Mouse (Mus musculus): ENCODE data around the gene Ptgir.

Gene Ptgir

DNA sequence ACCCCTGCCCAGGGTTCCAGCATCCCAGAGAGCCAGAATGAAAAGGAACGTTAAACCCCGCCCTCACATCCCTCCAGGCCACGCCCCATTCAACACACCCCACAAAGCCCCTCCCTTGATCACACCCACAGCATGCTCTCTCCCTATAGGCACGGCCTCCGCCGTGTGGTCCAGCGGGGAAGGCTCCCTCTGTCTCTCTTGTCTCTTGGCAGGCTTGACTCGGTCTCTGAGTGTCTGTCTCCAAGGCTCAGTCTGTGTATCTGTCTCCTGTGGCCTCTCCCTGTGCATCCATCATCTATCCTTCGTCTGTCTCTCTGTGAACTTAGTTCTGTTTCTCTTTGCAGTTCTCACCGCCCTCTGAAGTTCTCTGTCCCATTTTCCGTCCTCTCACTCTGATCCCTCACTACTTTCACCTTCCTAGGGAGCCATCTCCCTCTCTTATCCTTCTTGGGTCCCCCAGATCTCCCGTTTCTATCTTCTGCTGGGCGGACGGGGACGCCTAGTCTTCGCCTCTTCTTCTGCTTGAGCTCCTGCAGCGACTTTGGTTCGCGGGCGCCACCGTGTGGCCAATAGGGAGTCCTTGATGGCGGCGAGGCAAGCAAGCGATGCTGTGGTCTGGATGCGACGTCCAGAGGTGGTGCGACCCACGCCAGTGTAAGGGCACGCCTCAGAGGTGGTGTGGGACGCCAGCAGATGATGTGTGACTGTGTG, 14.5 kb upstream of the Ptgir start, which contains the start of gene Gng8:
TSS of gene Gng8 (plus strand) at position 146 of the 711 bp plus-strand sequence.
- DNase-seq (ENCODE audit: low read depth) = peak; percentile 93

DNA sequence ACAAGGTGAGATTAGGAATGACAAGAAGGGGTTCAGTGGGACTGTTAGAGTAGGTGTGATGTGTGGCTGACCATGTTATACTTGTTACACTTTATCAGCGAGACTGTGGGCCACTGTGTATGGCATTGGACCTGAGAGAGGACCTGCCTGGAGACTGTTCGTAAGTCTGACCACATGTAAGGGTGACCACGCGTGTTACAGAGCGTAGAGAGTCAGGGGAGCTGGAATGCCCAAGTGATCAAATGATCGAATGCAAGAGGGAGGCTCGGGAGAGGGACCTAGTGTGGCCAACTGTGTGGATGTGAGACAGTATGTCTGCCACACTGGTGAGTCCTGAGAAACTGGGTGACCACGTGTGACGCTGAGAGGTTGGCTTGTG, 13.9 kb upstream of the Ptgir start:
- no peak for DNase-seq (ENCODE audit: low read depth)

DNA sequence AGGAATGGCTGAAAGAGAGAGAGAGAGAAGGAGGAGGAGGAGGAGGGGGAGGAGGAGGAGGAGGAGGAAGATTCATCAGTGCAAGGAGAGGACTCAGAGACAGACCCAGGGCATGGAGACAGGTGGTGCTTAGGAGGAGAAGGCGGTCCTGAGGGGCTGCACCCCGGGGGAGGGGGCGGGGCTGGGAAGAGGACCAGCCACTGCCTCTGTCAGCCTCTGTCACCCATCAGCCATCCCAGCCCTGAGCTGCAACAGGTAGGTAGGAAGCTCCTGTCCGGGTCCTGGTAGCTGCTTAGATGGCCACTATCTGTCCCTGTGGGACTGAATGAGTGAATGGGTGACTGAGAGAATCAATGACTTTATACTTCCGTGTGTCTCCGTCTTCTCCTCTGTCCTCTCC, 12.7 kb upstream of the Ptgir start:
- DNase-seq (ENCODE audit: low read depth) = no peak

DNA sequence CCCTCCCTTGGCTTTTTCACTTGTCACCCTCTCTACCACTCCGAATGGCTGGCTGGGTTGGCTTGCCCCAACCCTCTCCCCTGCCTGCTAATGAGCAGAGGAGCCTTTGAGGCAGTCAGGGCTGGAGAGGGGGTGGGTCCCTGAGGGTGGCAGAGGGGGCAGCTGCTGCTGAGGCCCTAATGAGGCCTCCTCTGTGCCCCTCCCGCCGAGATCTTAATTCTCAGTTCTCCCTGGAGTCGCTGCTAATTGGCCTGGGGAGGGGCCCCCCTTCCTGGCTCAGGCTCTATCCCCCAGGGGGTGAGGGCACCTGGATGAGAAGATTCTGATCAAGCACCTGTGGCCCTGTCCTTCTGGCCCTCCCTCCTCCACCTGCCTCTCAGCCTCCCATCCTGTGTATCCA, 12.0 kb upstream of the Ptgir start:
- DNase-seq (ENCODE audit: low read depth) = no peak

DNA sequence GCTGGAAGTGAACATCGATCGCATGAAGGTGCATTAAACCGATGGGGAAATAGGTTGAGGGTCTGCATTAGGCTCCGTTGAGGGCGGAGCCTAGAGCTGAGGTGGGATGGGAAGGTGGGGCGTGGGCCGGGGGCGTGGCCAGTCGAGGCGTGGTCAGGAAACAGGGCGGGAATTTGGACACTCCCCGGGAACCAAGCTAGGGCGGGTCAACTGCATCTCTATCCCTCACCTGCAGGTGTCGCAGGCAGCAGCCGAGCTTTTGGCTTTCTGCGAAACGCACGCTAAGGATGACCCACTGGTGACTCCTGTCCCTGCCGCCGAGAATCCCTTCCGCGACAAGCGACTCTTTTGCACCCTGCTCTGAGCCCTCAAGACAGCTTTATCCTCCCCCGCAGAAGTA, 11.3 kb upstream of the Ptgir start:
- peak; percentile 85 for DNase-seq (ENCODE audit: low read depth)

DNA sequence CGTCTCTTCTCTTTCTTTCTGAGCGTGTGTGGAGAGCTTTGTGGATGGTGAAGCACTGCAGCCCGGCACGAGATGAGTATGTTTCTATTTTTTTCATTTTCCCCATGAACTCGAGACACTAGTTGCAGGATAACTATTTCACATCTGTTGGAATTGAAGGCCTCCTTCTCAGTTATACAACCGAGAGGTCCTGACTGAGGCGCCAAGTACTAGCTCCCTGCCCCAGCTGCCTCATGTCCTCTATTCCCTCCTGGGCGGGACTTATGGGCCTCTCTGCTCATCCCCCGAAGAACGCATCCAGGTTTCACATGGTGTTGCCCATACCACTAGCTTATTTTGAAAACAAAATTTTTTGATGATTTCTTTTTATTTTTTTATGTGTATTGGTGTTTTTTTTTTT, 10.8 kb upstream of the Ptgir start:
- DNase-seq (ENCODE audit: low read depth) = no peak

DNA sequence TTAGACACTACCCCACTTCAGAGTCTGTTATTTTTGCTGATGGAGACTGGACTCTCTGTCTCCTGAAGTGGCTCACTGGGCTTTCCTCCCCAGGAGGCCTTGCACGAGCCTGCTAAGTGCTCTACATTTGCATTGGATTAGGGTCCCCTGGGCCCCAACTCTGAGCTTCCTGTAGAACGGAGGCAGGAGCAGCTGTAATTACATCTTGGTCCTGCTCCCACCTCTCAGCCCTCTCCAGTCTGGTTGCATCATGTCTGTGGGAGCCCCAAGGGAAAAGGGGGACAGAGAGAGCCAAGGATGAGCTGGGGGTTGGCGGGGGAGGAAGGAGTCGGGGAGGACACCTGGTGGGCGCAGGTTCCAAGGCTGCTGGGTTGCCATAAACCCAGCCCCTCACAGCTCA, 5.8 kb upstream of the Ptgir start:
- DNase-seq (ENCODE audit: low read depth) = no peak

DNA sequence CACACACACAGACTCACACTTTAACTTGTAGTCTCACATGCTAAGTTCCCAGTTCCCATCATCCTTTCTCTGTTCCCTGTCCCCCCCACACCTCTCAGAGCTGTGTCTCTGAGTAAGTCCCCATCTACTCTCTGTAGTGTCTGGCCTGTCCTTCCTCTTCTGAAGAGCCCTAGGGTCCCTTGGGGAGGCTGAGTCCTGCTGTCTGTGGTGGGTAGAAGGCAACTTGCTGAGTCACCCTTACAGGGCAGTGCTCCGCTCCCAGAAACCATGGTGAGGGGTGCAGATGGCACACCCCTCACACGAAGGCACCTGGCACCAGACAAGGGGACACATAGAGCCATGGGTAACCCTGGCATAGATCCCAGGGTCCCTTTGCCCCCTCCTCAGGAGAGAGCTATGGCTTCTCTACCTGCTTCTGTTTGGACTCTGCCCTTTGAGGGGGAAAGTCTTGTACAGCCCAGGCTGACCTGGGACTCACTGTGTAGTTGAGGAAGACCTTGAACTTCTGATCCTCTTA, 2.8 kb upstream of the Ptgir start:
- no peak for DNase-seq (ENCODE audit: low read depth)

DNA sequence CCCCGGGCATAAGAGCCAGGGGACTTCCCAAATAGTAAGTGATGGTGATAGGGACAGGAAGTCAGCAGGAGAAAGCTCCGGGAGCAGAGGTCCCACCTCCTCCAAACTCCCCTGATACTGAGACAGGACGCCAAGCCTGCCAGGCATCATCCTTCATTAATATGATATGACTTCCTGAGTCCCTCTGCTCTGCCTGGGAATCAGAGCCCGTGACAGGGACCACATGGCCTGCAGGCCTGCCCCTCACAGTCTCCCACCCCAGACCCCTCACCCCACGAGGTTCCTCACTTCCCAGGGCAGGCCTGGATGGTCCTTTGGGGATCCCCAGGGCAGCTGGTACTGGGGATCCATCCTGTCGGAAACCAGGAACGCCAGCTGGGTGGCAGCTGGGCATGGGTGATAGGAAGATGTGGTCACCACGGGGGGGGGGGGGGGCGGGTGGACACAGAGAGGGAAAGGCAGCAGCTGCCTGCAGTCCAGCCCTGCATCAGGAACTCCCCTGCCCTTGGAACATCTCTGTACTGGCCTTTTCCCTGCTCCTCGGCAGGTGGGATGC, 2.1 kb upstream of the Ptgir start:
- no peak for DNase-seq (ENCODE audit: low read depth)

DNA sequence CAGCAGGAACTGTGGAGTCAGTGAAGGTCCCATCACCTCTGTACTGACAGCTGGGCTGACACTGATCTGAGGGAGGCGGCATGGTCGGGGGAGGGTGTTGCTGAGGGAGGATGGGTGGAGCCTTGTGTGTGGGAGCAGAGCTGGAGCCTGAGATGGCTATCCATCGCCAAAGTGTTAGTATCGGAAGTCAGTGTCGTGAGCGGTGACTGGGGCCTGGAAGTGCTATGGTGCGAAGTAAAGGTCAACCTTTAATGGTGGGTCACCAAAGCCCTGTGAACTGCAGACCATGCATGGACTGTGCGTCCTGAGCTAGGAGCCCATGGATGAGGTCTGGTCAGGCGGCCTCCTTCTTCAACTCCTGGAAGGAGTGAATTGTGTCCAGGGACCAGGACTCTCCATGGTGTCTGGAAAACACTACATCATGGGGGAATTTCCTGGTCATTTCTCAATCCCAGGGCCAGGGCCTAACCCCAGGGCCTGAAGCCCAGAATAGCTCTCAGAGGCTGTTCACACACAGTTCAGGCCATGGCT, 734 bp upstream of the Ptgir start:
- peak; percentile 64 for DNase-seq (ENCODE audit: low read depth)

DNA sequence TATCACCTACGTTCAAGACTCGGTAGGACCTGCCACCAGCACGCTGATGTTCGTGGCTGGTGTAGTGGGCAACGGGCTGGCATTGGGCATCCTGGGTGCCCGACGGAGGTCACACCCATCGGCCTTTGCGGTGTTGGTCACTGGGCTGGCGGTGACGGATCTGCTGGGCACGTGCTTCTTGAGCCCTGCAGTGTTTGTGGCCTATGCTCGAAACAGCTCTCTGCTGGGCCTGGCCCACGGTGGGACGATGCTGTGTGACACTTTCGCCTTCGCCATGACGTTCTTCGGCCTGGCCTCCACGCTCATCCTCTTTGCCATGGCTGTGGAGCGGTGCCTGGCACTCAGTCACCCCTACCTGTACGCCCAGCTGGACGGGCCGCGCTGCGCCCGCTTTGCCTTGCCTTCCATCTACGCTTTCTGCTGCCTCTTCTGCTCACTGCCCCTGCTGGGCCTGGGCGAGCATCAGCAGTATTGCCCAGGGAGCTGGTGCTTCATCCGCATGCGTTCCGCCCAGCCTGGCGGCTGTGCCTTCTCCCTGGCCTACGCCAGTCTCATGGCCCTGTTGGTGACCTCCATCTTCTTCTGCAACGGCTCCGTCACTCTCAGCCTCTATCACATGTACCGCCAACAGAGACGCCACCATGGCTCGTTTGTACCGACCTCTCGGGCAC, 734 bp downstream of the Ptgir start:
- no peak for DNase-seq (ENCODE audit: low read depth)

DNA sequence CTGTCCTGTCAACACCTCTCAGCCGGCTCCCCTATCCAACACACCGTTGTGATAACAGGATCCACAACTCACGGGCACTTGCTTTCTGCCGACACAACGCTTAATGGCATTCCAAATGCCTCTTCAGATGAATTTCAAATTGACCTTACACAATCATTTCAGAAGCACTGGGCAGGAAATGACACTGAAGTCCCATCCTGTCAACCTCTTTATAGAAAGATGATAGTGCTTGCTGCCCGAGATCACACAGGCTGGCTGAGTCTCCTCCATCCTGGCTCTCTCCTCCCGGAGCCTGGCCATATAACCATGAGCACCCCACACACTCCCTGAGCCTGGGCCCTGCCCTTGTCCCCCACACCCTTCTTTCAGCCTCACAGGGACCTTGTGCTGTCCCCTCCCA, 1.6 kb downstream of the Ptgir start:
- peak; percentile 55 for DNase-seq (ENCODE audit: low read depth)

DNA sequence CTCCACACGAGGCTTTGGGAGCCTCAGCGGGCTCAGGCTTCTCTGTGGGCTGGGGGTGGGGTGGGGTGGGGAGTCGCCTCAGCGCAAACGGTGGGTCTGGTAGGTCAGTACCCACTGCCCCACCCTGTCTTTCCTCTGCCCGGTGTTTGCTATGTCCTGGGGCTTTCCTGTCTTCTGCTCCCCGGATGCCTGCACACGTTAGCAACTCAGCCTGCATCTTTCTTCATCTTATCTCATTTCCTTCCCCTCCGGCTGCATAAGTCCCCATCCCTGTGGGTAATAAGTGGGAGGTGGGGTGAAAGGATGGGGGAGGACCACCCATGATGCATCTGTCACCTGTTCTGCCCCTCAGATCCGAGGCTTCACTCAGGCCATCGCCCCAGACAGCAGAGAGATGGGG, 2.1 kb downstream of the Ptgir start:
- peak; percentile 53 for DNase-seq (ENCODE audit: low read depth)

DNA sequence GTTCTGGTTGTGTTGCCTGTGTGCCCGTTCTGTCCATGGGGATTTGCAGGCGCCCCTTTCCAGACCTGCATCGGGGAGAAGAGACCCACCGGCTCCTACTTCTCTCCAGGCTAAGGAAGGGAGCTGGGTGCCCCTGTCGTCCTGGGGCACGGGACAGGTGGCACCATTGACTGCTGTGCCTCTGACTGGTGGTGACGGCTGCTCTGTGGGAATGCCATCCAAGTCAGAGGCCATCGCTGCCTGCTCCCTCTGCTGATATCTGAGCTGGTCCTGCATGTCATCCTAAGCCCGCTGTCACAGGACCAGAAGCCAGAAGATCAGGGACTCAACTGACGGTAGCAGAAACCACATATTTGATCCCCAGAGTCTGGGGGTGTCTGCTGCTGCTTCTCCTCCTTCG, 2.6 kb downstream of the Ptgir start:
- DNase-seq (ENCODE audit: low read depth) = no peak

DNA sequence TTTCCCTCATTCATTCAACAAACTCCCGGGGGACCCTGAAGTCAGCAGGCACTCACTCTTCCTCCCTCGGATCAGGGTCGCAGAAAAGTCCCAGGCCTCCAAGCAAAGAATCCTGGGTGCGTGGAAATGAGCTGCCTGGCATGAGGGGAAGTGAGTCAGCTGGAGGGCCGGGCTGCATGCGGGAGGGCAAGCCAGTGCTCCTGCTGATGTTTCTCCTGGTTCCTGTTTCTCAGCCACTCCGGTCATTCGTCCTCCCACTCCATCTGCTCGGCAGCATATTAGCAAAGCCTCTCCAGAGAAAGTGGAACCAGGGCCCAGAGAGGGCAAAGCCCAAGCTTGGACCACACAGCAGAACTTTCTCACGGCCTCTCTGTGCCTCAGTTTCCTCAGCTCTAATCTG, 3.6 kb downstream of the Ptgir start:
- no peak for DNase-seq (ENCODE audit: low read depth)

DNA sequence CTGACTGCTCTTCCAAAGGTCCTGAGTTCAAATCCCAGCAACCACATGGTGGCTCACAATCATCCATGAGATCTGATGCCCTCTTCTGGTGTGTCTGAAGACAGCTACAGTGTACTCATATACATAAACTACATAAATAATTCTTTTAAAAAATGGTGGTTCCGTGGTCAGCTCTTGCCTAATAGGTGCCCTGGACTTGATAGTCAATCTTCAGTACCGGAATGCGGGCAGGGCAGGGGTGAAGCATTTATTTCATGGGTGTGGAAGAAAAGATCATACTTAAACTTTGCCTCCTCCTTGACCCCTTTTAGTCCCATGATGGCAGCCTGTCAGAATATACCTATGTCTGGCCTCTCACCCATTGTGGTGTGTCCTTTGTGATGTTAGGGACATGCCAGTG, 5.6 kb downstream of the Ptgir start:
- DNase-seq (ENCODE audit: low read depth) = no peak

DNA sequence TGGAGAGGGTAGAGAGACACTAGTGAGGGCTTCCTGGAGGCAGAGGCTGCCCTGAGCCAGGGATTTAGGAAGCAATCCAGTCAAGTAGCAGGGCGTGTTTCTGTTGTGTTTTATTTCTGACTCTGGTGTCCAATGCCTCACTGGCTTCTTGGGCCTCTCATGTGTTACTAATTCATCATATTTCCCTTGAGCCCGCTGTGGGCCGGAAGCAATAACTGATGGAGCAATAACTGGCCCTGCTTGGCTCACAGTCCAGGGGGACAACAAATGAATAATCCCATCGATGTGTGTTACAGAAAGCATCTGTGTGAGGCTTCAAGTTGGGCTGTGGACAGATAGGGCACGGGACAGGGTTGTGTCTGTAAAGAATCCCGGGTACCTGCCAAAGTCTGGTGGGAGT, 6.1 kb downstream of the Ptgir start:
- no peak for DNase-seq (ENCODE audit: low read depth)

DNA sequence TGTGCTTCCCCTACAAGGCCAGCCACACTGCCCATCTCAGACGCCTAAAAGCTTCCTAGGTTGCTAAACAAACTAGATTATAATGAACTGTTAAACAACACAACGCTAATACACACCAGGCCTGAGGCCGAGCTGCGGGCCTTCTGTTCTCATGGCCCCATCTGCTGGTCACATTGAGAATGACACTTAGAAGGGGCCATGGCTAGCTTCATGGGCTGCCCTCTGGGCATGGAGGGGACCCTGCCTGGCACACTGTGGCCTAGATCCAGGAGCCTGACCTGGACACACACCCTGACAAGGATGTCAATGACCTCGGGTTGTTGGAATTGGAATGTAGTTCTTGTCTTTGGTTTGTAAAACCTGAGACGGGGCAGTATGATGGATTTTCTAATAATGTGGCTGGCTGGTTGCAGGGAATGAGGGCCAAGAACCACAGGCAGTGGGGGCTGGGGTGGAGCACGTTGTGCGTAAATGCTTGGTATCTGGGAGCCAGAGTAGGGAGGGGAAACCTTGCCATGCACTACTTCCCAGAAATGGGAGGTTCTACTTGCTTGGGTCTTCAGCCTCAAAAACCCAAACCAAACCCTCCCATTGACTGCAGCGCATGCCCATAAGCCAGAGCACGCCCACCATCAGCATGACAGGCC, 7.6 kb downstream of the Ptgir start:
- DNase-seq (ENCODE audit: low read depth) = peak; percentile 89

DNA sequence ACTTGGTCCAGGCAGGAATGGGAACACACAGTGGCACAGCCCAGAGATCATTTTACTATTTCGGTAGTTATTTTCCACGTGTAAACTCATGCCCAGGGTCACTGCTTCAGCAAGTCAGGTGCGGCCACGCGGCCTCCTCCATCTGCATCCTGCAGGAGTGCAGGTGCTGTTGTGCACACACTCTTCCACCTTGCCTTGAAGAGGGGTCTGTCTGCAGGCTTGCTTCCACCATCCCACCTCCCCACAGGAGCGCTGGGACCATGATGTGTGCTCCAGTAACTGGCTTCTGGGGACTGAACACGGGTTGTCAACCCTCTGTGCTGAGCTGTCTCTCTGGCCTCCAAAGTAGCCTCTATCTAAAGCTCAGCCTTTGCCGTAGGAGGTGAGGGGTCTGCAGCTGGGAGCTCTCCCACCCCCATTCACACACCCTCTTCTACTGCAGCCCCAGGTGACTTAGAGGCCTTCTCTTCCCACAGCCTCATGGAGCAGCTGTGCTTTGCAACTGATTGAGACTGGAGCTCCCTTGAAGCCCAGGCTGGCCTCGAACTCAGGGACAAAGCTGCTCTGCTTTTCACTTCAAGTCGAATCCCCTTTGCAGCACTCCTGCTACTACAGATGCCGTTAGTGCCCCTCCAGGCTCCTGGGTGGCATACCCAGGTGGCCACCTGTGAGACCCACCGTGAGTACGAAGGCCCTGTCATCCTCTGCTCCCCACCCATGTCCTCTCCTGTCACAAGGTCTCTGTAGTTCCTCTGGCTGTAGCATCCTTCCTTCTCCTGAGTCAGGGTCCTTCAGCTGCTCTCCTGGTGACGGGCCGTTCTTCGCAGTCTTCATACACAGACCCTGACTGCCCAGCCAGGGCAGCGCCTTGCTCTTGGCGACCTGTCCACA, 8.4 kb downstream of the Ptgir start:
- no peak for DNase-seq (ENCODE audit: low read depth)

DNA sequence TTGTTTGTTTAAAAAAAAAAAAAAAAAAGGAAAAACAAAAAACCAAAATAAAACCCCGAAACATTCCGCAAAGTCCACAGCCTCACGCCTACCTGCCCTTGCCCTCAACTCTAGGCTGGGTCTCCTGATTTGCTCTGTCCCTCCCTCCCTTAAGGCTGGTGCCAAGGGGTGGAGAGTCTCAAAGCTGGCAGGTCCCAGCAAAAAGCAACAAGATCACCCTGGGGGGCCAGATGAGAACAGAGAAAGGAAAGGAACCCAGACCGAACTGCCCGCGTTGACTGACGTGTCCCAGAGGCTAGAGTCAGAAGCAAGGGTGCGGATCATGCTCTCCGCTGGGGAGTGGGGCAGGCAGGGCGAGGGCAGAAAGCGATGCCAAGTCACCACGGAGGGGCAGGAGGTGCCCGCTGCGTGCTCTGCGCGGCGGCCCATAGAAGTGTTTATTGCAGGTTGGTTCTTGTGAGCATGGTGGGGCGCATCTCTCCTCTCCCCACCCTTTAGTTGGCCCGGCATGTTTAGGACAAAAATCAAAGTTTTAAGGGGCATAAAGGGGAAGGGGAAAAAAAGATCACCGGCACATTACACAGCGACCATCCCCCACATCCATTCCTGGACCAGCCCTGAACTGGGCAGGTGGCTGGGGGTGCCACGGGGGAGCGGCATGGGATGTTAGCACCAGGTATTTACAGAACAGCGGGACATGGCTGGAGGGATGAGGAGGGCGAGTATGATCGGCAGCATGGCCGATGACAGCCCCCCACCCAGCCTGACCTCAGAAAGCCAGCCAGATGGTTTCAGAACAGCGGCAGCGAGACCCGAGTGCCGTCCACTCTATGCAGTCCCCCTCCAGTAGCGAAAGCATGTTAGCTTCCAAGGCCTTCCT, 9.4 kb downstream of the Ptgir start:
- no peak for DNase-seq (ENCODE audit: low read depth)

Measured in induced T-regulatory cell, adult 2 months (primary cell).